Mouse (Mus musculus) subcutaneous adipose tissue, adult 2 months (tissue): ENCODE data around the gene Fam98a. TPM values are rescaled to one million over a fixed set of nuclear protein-coding genes. Genes with fewer than 3 reads are reported as not detected.

ENCODE experiments used
- polyA plus RNA-seq: library from polyadenylated mRNA; depleted of rRNA; stranded (reverse); fragments of >200 nt; gene quantifications from 2 replicates; pipeline ENCODE4 v1.2.3, GENCODE M21; 2012; ENCODE audit warnings: low replicate concordance; rRNA removed

Gene Fam98a
- 15.0 and 19.6 TPM in 2 replicates for polyA plus RNA-seq

DNA sequence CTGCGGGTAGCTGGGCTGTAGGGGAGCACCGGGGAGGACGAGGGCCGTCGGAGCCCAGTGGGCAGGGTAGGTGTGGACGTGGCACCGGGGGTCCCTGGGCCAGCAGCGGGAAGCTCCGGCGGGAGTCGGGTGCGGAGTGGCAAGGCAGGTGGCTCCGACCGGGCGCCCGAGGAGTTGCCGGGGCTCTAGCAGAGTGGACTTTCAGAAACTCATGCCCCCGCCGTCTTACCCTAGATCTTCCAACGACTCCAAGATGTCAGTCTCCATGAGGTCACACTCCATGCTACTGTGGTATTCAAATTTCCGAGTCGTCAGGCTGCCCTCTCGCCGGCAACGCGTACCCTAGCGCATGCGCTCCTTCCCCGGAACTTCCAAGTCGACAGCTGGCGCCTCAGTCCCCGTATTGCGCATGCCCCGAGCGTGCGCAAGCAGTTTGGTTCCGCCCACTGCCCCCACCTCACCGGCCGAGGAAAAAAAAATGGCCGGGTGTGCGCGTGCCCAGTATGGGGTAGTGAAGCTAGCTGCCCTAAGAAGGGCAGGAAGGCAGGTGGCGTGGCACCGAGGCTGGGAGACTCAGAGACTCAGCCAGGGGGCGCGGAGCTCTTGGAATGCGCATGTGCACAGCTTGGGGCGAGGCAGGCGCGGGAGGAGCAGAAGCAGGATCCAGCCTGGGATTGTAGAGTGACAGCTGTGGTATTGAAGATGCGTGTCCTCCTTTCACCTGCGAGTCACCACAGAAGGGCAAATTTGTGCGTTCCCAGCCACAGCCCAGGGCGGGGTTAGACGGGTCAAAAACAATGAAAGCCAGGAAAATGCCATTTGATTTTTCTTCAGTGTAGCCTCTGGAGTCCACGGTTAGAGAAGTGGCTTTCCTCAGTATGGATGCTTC lies at the start of gene Fam98a:
Gene Fam98a (minus strand): TSS at position 435 of the 889 bp plus-strand sequence.

Other genes starting within 250 kb of the Fam98a start
- gene Rasgrp3, start 116.0 kb downstream of the Fam98a start, polyA plus RNA-seq: 8.7 and 10.1 TPM in 2 replicates